Mouse (Mus musculus) lung, embryonic 15.5 days (tissue): Measurements from ENCODE around the gene Vgll4. TPM values are rescaled to one million over a fixed set of nuclear protein-coding genes. Genes with fewer than 3 reads are reported as not detected.

Experiments used
- polyA plus RNA-seq: library from polyadenylated mRNA; unstranded; fragments of >200 nt; fragmentation: Nextera tagmentation; extraction: Ambion mirVana; gene quantifications from 2 replicates; pipeline ENCODE4 v1.2.1, GENCODE M21; 2015

Vgll4 gene
- polyA plus RNA-seq, 1 experiment from 2014 or later: 147 TPM

Other genes starting within 250 kb of the Vgll4 start
- gene Tamm41, start 67.9 kb upstream of the Vgll4 start, polyA plus RNA-seq: 61.1 and 62.2 TPM in 2 replicates
- gene Syn2, start 164.9 kb upstream of the Vgll4 start, polyA plus RNA-seq: 1.6 and 2.1 TPM in 2 replicates